Mouse (Mus musculus): Measurements from ENCODE around the gene Sh3glb2.
A peak's percentile ranks its signal among the peaks of the same experiment; 100 is the strongest.

- TF ChIP-seq POLR2A (IDR thresholded peaks at IDR 0.05; ENCODE audit: control insufficient read depth, extremely low read depth, insufficient read depth, low read length, poor library complexity) (no peak), CTCF (IDR thresholded peaks at IDR 0.05; ENCODE audit: borderline replicate concordance, control insufficient read depth, extremely low read depth, insufficient read depth, low read length, poor library complexity) (peak; percentile 63; the same call in 1 of the 2 replicates)
Measured at GRCm38 (mm10) chr2:30358533-30359531, at the start of gene Sh3glb2.
